Mouse (Mus musculus) neural tube, embryonic 15.5 days (tissue): ENCODE data around the gene Mrps12. TPM values are rescaled to one million over a fixed set of nuclear protein-coding genes. Genes with fewer than 3 reads are reported as not detected.

Experiments
- ATAC-seq: fragments of 200-750 bp; cut with Nextera tagmentation; 2 replicates; pipeline ENCODE4 v1.8.0; 2017; ENCODE audit warnings: mild to moderate bottlenecking, moderate TSS enrichment, moderate library complexity; ENCODE audit not compliant: low FRiP score
- H3K27ac ChIP-seq: fragments of 300-500 bp; sonication (generic); replicated peaks from 2 replicates; pipeline ENCODE4 v1.5.1; 2015; ENCODE audit warnings: mild to moderate bottlenecking, inconsistent platforms
- H3K27me3 ChIP-seq: fragments of 300-500 bp; sonication (generic); replicated peaks from 2 replicates; pipeline ENCODE4 v1.6.1; 2015; ENCODE audit warnings: inconsistent platforms
- H3K36me3 ChIP-seq: fragments of 300-500 bp; sonication (generic); 2 replicates; pipeline ENCODE4 v1.6.1; 2015; ENCODE audit warnings: inconsistent platforms
- H3K4me1 ChIP-seq: fragments of 300-500 bp; sonication (generic); 2 replicates; pipeline ENCODE4 v1.6.1; 2015; ENCODE audit warnings: inconsistent platforms
- H3K4me2 ChIP-seq: fragments of 300-500 bp; sonication (generic); 2 replicates; pipeline ENCODE4 v1.6.1; 2015; ENCODE audit warnings: inconsistent platforms, mild to moderate bottlenecking, moderate library complexity
- H3K4me3 ChIP-seq: fragments of 300-500 bp; sonication (generic); replicated peaks from 2 replicates; pipeline ENCODE4 v1.5.1; 2015; ENCODE audit warnings: mild to moderate bottlenecking, inconsistent platforms
- H3K9ac ChIP-seq: fragments of 300-500 bp; sonication (generic); replicated peaks from 2 replicates; pipeline ENCODE4 v1.6.1; 2015; ENCODE audit warnings: mild to moderate bottlenecking, inconsistent platforms
- H3K9me3 ChIP-seq: fragments of 300-500 bp; sonication (generic); replicated peaks from 2 replicates; pipeline ENCODE4 v1.6.1; 2016; ENCODE audit warnings: inconsistent platforms
- WGBS: fragments of 180-500 bp; shearing (Covaris S2); methylation state at CpG from one replicate; pipeline ENCODE4 v1.1.7; 2015; ENCODE audit warnings: mixed read lengths; 5-methylcytosine and 5-hydroxymethylcytosine counted together
- polyA plus RNA-seq: library from polyadenylated mRNA; unstranded; fragments of >200 nt; fragmentation: Nextera tagmentation; extraction: Ambion mirVana; gene quantifications from 2 replicates; pipeline ENCODE4 v1.2.1, GENCODE M21; 2015

The Mrps12 gene
- polyA plus RNA-seq, 1 experiment from 2014 or later: 116 TPM

GRCm38 (mm10) chr7:28774164-28774563 is 32.5 kb upstream of the Mrps12 start:
- Histone ChIP-seq H3K27ac (peak overlapping the region; percentile 7), H3K9ac (no peak overlapping the region), H3K36me3 (peaks cover 17% of the 10 kb centered on the region), H3K9me3 (no peaks in the 10 kb centered on the region), H3K4me3 (no peak overlapping the region), H3K4me2 (no peak overlapping the region), H3K4me1 (peaks cover 8% of the 10 kb centered on the region), H3K27me3 (no peaks in the 10 kb centered on the region)
- ATAC-seq: no peak
- 50% methylated on average over 12 of the region's 12 CpGs for WGBS

DNA sequence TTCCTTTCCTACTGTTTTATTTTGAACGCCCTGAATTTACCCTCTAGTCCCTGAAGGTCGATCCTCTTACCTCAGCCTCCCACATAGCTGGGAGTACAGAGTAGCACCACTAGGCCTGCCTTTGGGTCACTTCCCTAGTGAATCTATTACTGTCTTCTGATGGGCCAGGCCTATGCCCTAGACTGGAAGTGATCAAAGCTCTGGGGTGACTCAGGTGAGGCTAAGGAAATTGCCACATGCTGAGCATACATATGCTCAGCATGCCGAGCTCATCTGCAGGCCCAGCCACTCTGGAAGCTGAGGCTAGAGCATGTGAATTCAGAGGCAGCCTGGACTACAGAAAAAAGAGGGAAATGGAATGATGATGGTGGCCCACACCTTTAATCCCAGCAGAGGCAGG is 31.5 kb upstream of the Mrps12 start:
- no peak overlapping the region for H3K4me3 ChIP-seq
- no peak overlapping the region for H3K9ac ChIP-seq
- no peak overlapping the region for H3K4me2 ChIP-seq
- H3K27ac ChIP-seq: no peak overlapping the region
- peaks cover 14% of the 10 kb centered on the region for H3K36me3 ChIP-seq
- peaks cover 18% of the 10 kb centered on the region for H3K4me1 ChIP-seq
- H3K9me3 ChIP-seq: no peaks in the 10 kb centered on the region
- H3K27me3 ChIP-seq: no peaks in the 10 kb centered on the region
- 79% methylated on average over 3 of the region's 3 CpGs for WGBS
- ATAC-seq: no peak

DNA sequence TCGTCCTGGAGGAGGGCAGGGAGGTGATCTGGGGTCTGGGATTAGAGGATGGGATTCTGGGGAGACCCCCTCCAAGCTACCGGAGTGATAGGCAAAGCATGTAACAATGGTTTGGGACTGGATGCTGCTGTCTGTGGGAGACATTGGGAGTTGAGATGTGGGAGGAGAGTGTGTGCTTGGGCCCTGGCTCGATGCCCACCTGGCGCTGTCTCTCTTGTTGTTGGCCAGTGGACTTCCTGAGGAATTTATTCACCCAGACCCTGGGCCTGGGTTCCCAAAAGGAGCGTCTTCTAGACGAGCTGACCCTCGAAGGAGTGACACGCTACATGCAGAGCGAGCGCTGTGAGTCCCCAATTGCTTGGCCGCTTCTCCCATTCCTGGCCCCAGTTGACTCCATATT is 30.2 kb upstream of the Mrps12 start:
- H3K4me2 ChIP-seq: no peak overlapping the region
- no peak for ATAC-seq
- peaks cover 31% of the 10 kb centered on the region for H3K4me1 ChIP-seq
- no peaks in the 10 kb centered on the region for H3K27me3 ChIP-seq
- H3K36me3 ChIP-seq: peaks cover 9% of the 10 kb centered on the region
- no peak overlapping the region for H3K27ac ChIP-seq
- 89% methylated on average over 11 of the region's 11 CpGs for WGBS
- no peak overlapping the region for H3K9ac ChIP-seq
- no peaks in the 10 kb centered on the region for H3K9me3 ChIP-seq
- H3K4me3 ChIP-seq: no peak overlapping the region

DNA sequence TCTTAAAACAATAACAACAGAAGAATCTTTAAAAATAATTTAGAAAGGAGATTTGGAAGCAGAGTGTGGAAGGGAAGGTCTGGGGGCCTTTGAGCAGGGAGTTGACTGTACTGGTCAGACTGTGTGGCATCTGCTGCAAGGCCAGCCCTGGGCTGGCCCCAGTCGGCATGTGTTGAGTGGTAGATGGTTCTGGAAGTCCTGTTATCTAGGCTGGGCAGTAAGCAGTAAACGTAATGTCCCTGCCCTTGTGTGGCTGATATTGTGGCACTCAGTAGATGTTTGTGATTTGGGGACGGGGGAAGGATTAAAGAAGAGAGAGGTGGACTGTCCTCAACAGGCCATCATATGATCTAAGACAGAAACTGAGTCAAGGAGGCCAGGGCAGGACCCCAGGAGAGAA is 28.7 kb upstream of the Mrps12 start:
- Histone ChIP-seq H3K4me1 (peaks cover 38% of the 10 kb centered on the region), H3K9me3 (no peaks in the 10 kb centered on the region), H3K27me3 (no peaks in the 10 kb centered on the region), H3K9ac (no peak overlapping the region), H3K4me2 (no peak overlapping the region), H3K27ac (no peak overlapping the region), H3K4me3 (no peak overlapping the region), H3K36me3 (peaks cover 6% of the 10 kb centered on the region; the same call in 1 of the 2 replicates)
- ATAC-seq: no peak
- 96% methylated on average over 3 of the region's 3 CpGs for WGBS

- Histone ChIP-seq H3K9me3 (no peaks in the 10 kb centered on the region), H3K9ac (no peak overlapping the region)
- ATAC-seq: no peak
Measured at GRCm38 (mm10) chr7:28769414-28769958, 27.9 kb upstream of the Mrps12 start.

DNA sequence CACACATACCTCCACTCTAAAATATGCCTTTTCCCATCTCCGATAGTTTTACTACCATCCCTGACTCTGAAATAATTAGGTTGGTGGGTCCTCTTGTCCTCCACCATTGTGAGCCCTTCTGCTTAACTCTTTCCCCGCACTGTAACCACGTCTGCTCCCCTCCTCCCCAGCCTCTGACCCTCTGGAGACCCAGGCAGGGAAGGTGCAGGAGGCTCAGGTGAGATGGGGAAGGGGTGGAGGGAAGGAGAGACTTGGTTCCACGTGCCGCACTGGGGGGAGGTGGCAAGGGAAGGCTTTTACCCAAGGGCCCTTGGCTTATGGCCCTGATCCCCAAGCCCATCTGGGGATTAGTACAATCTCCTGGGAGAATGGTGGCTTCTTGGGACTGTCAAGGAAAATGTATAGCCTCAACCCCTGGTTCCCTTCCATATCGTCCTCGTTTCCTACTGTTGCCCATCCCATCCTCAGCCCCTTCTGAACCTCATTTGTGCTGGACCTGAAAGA is 25.9 kb upstream of the Mrps12 start, which contains the start of gene Nfkbib:
Gene Nfkbib, minus strand, starts transcription at position 51 of the 504 bp plus-strand sequence.
- Histone ChIP-seq H3K4me3 (peak within 1 kb of the TSS; percentile 69), H3K4me2 (peak within 1 kb of the TSS; percentile 70)
- WGBS: 67% methylated on average over 7 of the region's 7 CpGs

More at GRCm38 (mm10) chr7:28769414-28769958, 27.9 kb upstream of the Mrps12 start:
- Histone ChIP-seq H3K36me3 (peaks cover 6% of the 10 kb centered on the region; the same call in 1 of the 2 replicates), H3K4me3 (no peak overlapping the region), H3K27me3 (no peaks in the 10 kb centered on the region), H3K4me1 (peaks cover 46% of the 10 kb centered on the region), H3K27ac (no peak overlapping the region), H3K4me2 (no peak overlapping the region)
- WGBS: 93% methylated on average over 9 of the region's 9 CpGs

DNA sequence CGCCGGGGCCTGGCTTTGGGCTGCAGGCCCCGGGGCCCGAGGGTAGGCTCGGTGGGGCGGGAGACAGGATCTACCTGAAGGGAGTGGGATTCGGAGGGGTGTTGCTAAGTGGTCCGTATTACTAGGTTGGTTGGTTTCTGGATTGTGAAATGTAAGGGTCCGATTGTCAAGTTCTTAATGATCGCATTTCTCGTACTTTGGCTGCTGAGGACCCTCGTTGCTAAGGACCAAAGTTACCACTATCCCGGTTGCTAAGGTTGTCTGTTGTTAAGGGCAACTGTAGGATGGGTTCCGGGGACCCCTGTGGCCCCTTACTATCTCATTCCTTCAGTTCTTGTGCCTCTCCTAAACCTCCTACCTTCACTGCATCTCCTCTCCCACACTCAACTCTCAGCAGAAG is 25.3 kb upstream of the Mrps12 start:
- Histone ChIP-seq H3K4me1 (peaks cover 39% of the 10 kb centered on the region), H3K4me2 (peak overlapping the region; percentile 60), H3K36me3 (peaks cover 10% of the 10 kb centered on the region), H3K27me3 (no peaks in the 10 kb centered on the region), H3K4me3 (peak overlapping the region; percentile 69), H3K9me3 (no peaks in the 10 kb centered on the region), H3K9ac (peak overlapping the region; percentile 68), H3K27ac (no peak overlapping the region)
- ATAC-seq: peak; percentile 29
- WGBS: 6% methylated on average over 14 of the region's 14 CpGs

More for the DNA sequence above, 25.9 kb upstream of the Mrps12 start, which contains the start of gene Nfkbib:
- H3K27me3 ChIP-seq: no peaks in the 10 kb centered on the region
- H3K36me3 ChIP-seq: peaks cover 6% of the 10 kb centered on the region
- H3K27ac ChIP-seq: 0 out of 2 replicates have a peak within 1 kb of the TSS, but pooled peaks have one; percentile 58
- H3K4me1 ChIP-seq: peaks cover 39% of the 10 kb centered on the region
- peak within 1 kb of the TSS; percentile 68 for H3K9ac ChIP-seq
- H3K9me3 ChIP-seq: no peaks in the 10 kb centered on the region
- no peak for ATAC-seq

DNA sequence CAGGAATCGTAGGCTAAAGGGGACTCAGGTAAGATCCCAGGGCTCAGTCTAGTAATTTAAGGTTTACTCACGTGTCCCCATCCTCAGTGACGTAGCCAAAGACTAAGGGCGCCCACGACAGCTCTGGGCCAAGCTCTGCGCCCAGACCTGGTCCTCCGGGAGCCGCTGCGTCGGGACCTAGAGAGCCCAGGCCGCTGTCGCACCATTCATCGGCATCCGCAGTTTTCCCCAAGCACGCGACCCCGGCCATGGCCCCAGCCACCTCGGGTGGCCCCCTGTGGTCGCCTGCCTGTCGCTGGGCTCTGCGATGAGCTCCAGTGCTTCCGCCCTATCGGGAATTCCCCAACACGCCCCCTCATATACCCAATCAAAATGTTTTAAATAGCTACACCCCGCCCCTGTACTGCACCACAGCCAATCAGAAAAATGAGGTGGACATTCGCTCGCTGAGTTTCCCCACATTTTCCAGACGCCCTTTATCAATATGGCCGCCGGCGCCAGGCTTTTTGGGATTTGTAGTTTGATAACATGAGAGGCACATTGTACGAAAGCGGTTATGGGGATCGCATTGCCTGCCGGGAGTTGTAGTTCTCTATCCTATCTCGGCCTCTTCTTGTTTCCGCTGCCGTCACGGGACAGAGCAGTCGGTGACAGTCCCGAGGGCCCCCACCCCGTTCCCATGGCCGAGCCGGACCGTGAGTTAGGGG is 24.7 kb upstream of the Mrps12 start, which contains the start of gene Sirt2:
Gene Sirt2, plus strand, starts transcription at position 563 of the 707 bp plus-strand sequence.
- Histone ChIP-seq H3K4me3 (peak within 1 kb of the TSS; percentile 69), H3K36me3 (peaks cover 16% of the 10 kb centered on the region), H3K9me3 (no peaks in the 10 kb centered on the region), H3K4me2 (peak within 1 kb of the TSS; percentile 70), H3K27ac (peak within 1 kb of the TSS; percentile 58; the same call in 1 of the 2 replicates), H3K4me1 (peaks cover 39% of the 10 kb centered on the region), H3K9ac (peak within 1 kb of the TSS; percentile 68), H3K27me3 (no peaks in the 10 kb centered on the region)
- ATAC-seq: peak; percentile 97
- 0% methylated on average over 45 of the region's 45 CpGs for WGBS

DNA sequence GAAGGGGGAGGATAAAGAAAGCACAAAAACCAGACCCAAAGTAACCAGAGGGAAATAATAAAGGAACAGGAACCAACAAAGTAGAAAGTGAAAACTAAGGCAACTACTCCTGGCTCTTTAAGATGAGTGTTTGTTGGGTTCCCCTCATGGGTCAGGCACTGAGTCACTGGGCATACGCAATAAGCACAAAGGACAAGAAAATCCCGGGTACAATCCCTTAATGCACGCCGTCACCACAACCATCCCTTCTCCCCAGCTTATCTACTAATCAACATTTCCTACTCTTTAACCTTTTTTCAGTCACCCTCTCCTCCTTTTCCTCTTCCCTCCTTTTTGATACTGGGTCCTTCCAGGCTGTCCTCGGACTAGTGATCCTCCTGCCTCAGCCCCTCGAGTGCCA is 23.6 kb upstream of the Mrps12 start:
- Histone ChIP-seq H3K4me1 (peaks cover 39% of the 10 kb centered on the region), H3K9ac (0 out of 2 replicates have a peak overlapping the region, but pooled peaks have one; percentile 66), H3K36me3 (peaks cover 27% of the 10 kb centered on the region), H3K9me3 (no peaks in the 10 kb centered on the region), H3K27ac (no peak overlapping the region), H3K4me2 (peak overlapping the region; percentile 70), H3K27me3 (no peaks in the 10 kb centered on the region), H3K4me3 (peak overlapping the region; percentile 69)
- ATAC-seq: no peak
- 88% methylated on average over 6 of the region's 6 CpGs for WGBS

DNA sequence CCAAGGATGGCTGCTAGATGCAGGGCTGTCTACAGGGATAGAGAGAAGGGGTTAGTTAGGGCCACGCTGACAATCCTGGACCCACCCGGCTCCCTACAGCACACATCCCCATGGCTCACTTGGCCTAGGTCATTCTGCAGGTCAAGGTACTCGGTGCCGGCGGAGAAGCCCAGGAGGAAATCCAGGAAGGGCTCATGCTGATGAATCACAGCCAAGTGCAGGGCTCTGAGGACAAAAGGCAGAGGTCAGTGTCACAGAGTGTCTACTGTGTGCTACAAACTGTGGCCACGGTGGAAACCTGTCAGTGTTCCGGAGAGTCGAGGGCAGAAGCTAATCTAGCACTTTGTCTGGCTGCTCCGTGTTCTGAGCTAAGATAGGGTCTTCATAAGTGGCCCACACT is 20.3 kb upstream of the Mrps12 start:
- no peaks in the 10 kb centered on the region for H3K9me3 ChIP-seq
- H3K4me3 ChIP-seq: no peak overlapping the region
- ATAC-seq: no peak
- H3K4me2 ChIP-seq: no peak overlapping the region
- H3K4me1 ChIP-seq: peaks cover 16% of the 10 kb centered on the region
- H3K36me3 ChIP-seq: peaks cover 46% of the 10 kb centered on the region
- H3K27ac ChIP-seq: no peak overlapping the region
- peaks cover under 1% of the 10 kb centered on the region; the same call in 1 of the 2 replicates for H3K27me3 ChIP-seq
- no peak overlapping the region for H3K9ac ChIP-seq
- WGBS: 93% methylated on average over 9 of the region's 9 CpGs

GRCm38 (mm10) chr7:28758623-28759022 is 17.0 kb upstream of the Mrps12 start:
- Histone ChIP-seq H3K9me3 (no peaks in the 10 kb centered on the region), H3K27me3 (peaks cover 16% of the 10 kb centered on the region), H3K36me3 (peaks cover 46% of the 10 kb centered on the region), H3K9ac (no peak overlapping the region), H3K27ac (no peak overlapping the region), H3K4me2 (no peak overlapping the region), H3K4me1 (peaks cover 9% of the 10 kb centered on the region), H3K4me3 (no peak overlapping the region)
- WGBS: 81% methylated on average over 13 of the region's 13 CpGs
- no peak for ATAC-seq
